Mouse (Mus musculus): ENCODE measurements around the gene Shtn1.

Gene Shtn1

DNA sequence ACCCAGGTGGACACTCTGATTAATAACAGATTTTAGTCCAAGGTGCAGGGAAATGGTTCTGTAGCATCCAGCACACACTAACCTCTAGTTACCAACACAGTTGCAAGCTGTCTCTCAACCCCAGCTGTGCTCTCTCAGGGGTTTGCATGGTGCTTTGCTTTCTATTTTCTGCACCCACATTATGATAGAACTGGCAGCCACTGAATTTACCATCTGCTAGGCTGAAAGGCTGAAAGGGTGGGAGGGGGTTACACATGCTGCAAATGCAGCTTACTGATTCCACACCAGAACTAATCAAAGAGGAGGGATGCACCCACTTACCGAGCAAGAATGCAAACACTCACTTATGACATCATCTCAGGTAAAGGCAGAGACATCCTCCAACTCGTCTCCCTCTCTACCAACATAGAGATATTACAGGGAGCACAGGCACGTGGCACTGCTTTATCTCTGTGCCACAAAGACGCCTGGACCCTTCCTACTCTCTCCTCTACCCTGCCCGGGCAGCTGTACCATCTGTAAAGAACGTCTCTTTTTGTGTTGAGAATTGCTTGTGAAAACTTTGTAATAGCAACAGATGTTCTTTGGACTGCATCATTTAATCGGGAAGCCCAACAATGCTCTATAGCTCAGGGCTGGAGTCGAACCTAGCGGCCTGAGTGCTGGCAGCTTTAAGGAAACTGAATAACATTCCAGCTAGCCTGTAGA is 23.0 kb downstream of the Shtn1 start:
- DNase-seq (ENCODE audit: low read depth, low spot score) = peak; percentile 66

DNA sequence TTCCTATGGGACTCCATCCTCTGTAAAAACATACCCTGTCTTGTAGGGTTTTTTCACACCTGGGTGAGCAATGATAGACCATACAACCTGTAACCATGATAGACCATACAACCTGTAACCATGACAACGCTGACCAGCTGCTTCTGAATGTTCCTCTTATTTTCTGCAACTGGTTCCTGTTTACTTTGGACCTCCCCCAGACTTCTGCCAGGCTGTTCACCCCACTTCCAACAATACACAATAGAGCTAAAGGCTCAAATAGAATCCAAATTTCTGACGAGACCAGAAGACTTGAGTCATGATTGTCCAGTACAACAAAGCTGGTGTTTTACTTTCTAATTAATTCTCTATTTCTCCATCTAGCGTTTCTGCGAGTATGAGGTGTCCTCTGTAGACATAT is 23.8 kb downstream of the Shtn1 start:
- peak; percentile 82 for DNase-seq (ENCODE audit: low read depth, low spot score)

DNA sequence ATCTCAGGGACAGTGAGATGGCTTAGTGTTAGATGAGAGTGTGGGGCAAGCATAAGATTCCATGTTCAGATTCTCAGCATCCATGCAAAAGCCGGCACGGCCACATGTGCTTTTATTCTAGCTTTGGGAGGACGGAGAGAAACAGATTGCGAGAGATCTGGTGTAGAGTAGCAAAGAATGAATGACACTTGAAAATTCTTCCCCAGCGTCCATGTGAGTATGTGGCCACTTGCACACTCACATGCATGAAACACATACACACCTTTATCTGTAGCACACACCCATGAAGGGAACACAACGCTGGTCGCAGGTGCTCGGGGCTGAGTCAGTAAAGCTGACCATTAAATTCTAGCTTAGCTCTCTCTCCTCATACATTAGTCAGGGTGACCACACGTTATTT is 24.3 kb downstream of the Shtn1 start:
- no peak for DNase-seq (ENCODE audit: low read depth, low spot score)

DNA sequence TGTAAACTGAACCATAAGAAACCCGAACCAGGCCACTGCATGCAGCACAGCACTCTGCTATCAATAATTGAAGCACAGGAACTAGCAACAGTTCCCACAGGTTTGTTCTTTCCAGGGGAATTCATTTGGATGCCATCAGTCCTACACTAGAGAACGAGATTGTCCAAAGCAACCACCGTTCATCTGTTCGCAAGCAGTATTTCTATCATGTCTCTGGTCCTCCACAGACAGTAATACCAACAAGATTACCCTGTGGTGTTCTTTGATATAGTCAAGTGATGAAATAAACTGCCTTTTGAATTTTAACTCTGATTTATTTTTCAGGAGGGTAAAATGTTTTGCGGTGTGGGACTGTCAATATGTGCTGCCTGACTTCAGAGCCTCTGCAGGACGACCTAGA is 27.0 kb downstream of the Shtn1 start:
- no peak for DNase-seq (ENCODE audit: low read depth, low spot score)

DNA sequence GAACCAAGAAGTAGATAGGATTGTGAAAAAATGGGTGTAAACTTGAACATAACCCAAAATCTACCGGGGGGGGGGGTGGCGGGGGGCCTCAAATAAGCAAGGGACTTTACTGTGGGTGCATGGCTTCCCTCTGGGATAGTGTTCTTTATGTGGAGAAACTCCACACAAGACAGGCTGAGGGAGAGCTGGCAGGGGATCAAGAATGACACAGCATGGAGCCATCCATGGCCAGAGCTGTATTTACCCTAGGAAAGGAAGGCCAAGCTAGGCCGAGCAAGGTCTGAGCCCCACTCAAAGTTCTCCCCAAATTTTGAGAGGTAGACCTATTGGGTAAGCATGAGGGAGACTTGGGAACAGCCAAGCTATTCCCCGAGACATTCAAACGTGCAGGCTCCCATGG is 28.4 kb downstream of the Shtn1 start:
- peak; percentile 55 for DNase-seq (ENCODE audit: low read depth, low spot score)

DNA sequence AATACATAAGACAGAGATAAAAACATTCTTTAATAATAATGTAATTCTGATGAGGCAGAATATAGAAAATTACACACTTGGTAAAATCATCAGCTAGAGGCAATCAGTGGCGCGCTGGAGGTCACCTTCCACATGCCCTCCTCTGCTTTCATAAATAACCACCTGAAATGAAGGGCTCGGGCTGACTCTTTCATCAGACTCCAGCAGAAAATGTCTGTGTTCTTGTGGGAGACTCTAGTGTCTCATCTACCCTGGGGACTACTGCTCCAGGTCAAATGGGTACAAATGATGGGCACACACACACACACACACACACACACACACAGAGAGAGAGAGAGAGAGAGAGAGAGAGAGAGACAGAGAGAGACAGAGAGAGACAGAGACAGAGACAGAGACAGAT is 34.8 kb downstream of the Shtn1 start:
- DNase-seq (ENCODE audit: low read depth, low spot score) = no peak

DNA sequence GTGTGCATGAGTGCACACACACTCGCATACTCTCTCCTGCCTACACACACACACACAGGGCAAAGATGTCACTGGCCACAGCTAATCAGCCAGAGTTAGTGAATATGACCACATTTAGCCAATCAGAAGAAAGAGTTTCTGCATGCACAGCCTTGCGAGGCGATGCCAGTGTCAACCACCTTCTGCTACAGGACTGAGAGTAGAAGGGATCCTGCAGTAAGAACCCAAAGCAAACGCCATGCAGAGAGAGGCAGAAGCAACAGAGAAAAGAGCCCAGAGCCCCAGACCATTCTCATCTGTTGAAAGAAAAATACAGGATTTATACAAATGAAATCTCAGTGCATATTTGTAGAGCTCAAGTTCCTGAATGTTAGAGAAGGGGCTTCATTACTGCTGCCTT is 37.1 kb downstream of the Shtn1 start:
- no peak for DNase-seq (ENCODE audit: low read depth, low spot score)

DNA sequence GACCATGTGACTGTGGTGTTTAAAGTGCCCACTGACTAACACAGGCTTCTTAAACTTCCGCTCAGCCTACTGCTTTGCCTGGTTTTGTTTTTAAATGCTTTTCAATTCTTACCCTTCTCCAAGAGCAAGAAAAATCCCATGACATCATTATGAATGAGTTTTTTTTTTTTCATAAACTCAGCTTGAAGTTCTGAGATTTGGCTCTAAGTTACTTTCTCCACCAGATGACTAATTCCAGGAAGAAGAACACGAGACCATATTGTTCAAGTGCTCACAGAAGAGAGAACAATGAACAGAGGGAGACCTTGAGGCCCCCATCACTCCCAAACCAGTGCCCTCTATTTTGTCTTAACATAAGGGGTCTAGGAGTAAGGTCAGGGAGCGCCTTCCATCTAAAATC is 39.1 kb downstream of the Shtn1 start:
- DNase-seq (ENCODE audit: low read depth, low spot score) = no peak

DNA sequence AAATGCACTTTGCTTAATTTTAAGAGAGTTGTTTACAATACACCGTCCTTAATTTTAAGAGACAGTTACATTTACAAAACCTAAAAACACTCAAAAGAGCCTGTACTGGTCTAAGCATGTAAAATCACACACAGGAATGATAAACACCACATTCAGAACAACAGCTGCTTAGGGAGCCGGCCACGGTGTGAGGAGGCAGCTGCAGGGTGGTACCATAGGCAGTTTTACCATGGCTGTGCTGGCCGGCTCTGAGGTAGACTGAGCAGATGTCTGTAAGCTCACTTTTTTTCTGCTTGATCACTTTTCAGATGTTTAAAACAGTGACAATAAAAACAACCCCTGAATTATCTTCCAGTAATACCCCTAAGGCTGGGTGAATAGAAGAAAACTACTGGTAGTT is 42.7 kb downstream of the Shtn1 start:
- DNase-seq (ENCODE audit: low read depth, low spot score) = no peak

DNA sequence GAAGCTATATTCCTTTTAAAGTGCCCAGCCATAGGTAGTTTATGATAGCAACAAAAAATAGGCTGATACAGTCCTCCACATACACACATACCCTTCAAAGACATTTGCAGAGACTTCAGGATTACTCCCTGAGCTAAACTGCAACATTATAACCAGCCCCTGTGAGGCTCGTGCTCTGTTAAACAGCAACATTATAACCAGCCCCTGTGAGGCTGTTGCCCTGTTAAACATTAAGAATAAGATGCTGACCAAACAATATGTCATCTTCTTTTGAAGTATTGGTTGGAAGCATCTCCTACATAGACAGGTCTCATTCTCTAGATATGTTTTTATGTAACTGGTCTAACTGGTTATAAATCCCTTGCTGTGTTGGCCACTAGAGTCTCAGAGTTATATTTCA is 45.7 kb downstream of the Shtn1 start:
- DNase-seq (ENCODE audit: low read depth, low spot score) = no peak

DNA sequence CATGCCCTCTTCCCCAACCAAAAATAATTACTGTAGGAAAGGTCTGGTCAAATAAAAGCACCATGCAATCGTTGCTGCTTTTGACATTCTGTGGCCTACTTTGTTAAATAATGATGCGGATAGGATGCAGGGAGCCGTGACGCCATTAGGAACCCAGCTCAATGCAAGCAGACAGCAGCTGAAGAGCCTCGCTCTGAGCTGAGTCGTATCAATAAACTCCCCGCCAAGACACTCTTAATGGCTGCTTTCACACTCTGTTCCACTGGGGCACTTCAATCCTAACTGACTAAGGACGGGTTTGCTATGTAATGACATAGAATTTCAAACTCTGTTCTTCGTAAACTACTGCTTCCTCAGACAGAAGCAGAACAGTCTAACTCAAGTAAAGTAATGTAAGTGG is 46.9 kb downstream of the Shtn1 start:
- DNase-seq (ENCODE audit: low read depth, low spot score) = no peak

DNA sequence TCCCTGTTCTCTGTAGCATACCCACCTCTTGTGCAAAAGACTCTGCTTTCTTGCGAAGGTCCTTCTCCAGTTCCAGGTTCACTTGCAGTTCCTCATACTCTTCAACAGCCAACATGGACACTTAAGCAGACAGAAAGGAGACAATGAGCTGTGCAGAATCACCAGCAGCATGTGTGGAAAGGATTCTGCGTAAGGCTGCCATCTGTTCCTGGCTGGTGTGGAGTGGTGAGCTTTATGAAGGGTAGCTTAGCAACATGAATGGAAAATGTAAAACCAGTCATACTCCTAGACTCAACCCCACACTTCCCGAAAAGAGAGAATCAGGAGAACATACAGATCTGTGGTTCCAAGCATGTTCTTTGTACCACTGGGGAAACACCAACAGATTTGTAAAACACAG is 47.8 kb downstream of the Shtn1 start:
- DNase-seq (ENCODE audit: low read depth, low spot score) = peak; percentile 86

DNA sequence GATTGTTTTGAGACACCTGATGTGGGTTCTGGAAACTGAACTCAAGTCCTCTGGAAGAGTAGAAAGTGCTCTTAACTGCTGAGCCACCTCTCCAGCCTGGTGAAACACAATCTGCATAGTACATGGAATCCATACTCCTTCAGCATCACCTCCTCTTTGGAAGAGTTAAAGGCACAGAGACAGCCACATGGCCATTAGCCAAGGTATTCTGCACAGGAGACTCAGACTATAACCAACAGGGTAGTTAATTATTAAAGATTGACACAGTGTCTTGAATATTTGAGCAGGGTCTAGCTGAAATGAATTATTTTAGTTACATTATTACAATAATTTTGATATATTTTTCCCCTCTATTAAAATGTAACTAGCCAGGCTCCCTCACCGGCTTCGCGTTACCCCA is 52.0 kb downstream of the Shtn1 start:
- DNase-seq (ENCODE audit: low read depth, low spot score) = no peak

DNA sequence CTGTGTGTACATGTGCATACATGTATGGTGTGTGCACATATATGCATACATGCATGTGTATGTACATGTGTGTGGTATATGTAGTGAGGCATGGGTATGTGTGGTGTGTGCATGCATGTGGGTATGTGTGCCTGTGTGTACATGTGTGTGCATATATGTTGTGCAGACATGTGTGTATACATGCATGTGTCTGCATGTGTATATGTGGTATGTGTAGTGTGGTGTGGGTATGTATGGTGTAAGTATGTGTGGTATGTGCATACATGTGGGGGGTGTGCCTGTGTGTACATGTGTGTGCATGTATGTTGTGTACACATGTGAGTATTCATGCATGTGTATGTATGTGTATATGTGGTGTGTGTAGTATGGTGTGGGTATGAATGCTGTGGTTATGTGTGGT is 54.3 kb downstream of the Shtn1 start:
- DNase-seq (ENCODE audit: low read depth, low spot score) = no peak

DNA sequence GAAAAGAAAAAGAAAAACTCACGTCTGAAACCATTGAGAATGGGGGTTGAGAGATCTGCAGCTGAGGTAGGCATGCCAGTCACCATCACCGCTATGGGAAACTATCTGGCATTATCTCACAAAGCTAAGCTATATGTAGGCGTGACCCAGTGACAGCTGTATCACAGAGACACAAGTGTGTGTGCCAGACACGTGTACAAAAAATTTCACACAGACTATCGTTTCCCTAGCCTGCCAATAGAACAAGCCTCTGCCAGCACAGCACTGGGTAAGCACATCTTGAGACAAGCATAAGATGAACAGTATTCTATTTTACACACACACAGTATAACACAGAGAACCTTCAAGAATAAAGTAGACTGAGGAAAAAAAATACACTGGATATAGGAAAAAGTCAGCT is 65.1 kb downstream of the Shtn1 start:
- peak; percentile 56 for DNase-seq (ENCODE audit: low read depth, low spot score)

DNA sequence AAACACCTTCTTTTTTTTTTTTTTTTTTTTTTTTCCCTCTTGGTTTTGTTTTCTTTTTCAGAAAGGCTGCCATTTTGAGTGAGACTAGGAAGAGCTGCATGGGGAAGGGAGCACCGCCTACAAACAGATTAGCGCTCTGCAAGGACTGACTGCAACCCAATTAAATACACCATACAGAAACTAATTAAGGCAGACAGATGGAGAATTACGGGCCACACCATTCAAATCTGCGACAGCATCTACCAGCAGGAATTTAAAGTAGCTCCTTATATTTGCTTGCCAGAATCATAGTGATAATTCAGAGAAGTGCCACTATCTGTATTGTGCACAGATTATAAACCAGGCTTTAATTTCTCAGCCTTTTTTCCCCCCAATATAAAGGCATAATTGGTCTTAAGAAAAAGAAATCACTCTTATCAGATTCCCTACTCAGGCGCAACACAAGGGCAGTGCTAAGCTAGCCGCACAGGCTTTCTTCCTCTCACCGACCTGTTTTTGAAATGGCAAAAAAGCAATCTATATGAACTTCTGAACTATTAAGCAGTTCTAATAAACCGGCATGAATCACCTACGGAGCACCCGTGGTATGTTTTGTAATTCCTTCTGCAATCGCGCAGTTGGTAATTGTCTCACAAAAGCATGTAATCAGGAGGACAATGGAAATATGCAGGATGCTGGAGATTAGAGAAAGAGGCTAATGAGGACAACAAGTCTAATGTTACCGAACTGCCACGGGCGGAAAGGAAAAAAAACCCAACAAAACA is 69.1 kb downstream of the Shtn1 start:
- DNase-seq (ENCODE audit: low read depth, low spot score) = peak; percentile 75

DNA sequence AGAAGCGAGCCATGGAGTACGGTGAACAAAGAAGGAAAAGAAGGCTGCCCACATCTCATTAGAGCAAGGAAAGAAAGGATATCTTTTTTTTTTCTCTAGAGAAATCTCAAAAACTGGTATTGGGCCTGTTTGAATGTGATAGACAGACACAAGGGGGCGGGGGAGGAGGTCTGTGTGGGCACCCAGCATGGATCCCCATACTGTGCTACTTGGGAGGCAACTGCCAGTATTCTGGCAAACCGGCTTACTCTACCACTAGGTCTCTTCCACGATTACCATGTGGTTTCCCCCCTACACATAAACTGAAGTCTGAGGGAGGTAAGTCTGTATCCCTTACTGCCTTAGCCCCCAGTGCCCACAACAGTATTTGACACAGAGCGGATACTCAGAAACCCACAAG is 73.1 kb downstream of the Shtn1 start:
- DNase-seq (ENCODE audit: low read depth, low spot score) = no peak

DNA sequence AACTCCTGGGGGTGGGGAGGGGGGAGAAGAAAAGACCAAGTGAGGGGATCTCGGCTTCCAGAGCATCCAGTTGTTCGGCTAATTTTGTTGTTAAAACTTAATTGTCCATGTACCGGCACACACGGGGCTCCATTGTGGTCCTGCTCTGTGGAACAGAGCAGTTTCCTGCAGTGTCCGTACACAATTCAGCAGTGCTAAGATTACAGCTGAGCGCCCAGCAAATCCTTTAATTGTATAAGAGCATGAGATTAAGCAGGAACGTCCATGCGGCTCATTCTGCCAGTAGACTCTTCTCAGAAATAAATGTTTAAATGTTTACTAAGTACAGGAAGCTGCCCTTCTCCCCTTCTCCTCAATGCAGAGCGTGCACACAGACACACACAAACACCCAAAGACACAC is 94.3 kb downstream of the Shtn1 start:
- DNase-seq (ENCODE audit: low read depth, low spot score) = no peak

DNA sequence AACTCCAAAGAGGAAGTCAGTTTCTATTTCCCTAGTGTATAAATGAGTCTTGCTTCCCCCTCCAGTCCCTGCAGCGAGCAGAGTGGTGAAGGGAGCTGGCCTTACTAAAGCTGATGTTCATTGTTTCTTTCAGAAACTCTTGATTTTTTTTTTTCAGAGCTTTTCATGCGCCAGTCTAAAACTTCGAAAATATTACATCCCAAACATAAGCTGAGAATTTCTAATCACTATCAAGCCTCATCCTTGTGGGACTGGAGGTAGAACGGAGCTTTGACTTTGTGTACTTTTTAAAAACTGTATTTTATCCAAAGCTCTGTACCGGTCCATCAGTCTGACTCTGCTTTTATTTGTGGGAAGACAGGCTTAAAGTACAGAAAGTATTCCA is 95.9 kb downstream of the Shtn1 start:
- no peak for DNase-seq (ENCODE audit: low read depth, low spot score)

DNA sequence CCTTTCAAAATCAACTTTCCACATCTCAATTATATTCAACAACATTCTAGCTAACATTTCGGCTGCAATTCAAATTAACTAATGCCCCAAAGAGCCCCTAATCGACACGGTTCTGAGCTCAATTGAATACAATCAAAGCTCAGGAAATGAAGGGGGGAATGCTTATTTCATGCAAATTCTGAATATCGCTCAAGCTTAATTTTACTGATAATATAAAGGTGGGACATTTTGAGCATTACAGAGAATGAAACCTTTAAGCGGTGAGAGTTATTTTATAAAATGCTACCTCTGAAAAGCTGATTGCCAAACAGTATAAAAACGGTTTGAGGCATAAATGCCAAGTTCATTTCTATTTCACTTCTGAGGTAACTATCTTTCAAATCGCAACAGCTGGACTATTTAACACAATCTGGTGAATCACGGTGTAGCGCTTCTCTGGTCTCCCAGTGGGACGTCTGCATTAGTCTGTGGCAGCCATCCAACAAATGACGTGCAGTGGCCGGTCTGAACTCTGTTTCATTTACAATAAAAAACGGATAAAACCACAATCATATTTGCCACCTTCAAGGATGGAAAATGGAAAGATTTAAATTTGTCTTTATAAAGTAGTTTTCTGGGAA is 96.4 kb downstream of the Shtn1 start:
- DNase-seq (ENCODE audit: low read depth, low spot score) = peak; percentile 60

DNA sequence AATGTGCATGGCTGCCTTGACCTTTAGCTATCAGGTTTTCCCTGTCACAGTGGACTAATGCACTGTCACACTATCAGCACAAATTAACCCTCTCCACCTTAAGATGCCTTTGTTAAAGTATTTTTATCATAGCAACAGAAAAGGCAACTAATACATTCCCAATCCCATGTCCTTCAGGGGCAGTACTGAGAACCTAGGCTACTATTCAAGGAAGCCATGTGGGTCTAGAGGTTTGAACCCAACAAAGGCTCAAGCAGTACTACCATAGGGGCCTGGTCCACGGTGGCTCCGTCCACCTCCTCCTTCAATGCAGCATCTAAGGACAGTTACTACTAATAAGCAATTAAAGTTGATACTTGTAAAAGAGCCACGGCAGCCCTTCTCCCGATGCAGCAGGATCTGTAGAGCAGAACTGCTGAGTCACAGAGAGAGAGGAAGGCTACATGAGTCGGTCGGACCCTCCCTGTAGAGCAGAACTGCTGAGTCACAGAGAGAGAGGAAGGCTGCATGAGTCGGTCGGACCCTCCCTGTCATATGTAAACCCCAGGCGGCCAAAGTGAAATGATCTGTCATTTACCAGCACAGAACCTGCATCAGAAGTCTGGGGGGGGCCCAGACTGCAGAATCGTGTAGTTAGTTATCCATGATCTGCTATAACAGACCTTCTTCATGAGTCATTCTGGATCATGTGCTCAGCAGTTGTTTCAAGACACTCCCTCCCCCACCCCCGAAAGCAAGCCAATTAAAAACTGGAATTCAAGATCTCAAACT is 97.3 kb downstream of the Shtn1 start:
- DNase-seq (ENCODE audit: low read depth, low spot score) = peak; percentile 78

DNA sequence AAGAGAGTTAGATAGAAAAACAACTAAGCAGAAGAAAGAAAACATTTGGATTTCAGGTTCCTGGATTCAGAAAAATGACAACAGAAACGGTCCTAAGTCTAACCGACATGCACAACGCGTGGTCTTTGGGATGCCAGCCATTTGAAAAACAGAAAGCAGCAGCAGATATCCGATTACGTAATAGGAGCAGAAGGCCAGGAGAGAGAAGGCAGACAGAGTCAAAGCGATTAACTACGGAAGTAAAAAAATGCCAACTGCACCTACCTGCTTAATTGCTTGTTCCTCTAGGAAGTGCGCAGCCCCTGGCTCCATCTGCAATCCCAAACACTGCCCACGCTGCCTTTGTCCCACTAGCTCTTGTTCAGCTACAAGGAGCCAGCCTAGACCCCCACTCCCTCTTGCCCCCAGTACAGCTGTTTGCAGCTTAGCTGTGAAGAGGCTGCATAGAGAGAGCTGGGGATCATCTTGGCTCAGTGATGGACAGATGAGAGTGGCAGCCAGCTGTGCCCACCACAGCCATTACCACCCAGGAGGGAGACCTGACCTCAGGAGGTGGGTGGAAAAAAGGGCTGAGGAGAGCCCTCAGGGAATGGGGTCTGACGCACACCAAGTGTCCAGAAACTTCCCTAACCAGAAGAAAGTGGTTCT is 100.6 kb downstream of the Shtn1 start:
- DNase-seq (ENCODE audit: low read depth, low spot score) = peak; percentile 15

Data from brain, adult 2 months (tissue).